14 mouse cellular contexts compared by ENCODE assay signal in the genomic region with DNA sequence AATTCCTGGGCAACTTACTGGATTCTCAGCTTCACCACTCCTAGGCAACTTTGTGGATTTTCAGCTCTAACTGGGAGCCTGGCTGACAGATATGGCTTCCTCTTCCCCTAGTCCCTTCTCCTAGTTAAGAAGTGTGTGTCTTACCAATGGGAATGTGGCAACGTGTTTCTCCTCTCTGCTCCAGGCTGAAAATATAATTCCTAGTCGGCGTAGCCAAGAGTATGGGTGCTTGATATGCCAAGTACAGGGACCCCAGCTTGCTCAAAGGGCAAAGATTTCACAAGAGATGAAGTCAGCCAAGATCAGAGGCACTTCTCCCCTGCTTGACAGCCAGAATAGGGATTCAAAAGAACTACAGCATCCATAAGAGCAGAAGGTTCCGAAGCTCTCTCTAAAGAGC.
"Had no signal": no experiment of that assay in that cellular context is flagged by ENCODE, and none has a peak within 500 bp of the region (broad histone marks: within the 10 kb centered on the region; RNA-seq: fewer than 3 reads in every experiment).

No protein-coding gene starts in this region.

- H3K9me3 ChIP-seq: limb, embryonic 13.5 days; liver, embryonic 15.5 days; midbrain, embryonic 13.5 days; neural tube, embryonic 15.5 days had no signal

- H3K4me2 ChIP-seq: limb, embryonic 13.5 days; liver, embryonic 11.5 days; liver, embryonic 15.5 days; lung, embryonic 14.5 days; midbrain, embryonic 13.5 days; neural tube, embryonic 15.5 days had no signal

- H3K27ac ChIP-seq: kidney, postnatal 0 days; layer of hippocampus, adult 2 months; limb, embryonic 13.5 days; liver, embryonic 15.5 days; midbrain, embryonic 13.5 days; stomach, postnatal 0 days had no signal

- ATAC-seq: intestine, postnatal 0 days; midbrain, embryonic 13.5 days had no signal

- H3K9ac ChIP-seq: limb, embryonic 13.5 days; liver, embryonic 15.5 days; lung, embryonic 14.5 days; midbrain, embryonic 13.5 days; neural tube, embryonic 15.5 days had no signal

- H3K27me3 ChIP-seq: limb, embryonic 13.5 days; liver, embryonic 15.5 days; midbrain, embryonic 13.5 days; neural tube, embryonic 15.5 days had no signal

- H3K36me3 ChIP-seq: limb, embryonic 13.5 days; liver, embryonic 15.5 days; midbrain, embryonic 13.5 days; neural tube, embryonic 15.5 days had no signal

- DNase-seq: kidney, postnatal 4 days; lung, embryonic 14.5 days; right cerebral cortex, adult 18-20 months; thymus, postnatal 4 days had no signal

- H3K4me1 ChIP-seq: midbrain, embryonic 13.5 days had no signal

- H3K4me3 ChIP-seq: layer of hippocampus, adult 2 months; limb, embryonic 13.5 days; liver, embryonic 15.5 days; midbrain, embryonic 13.5 days; myocyte; neural tube, embryonic 15.5 days had no signal
